Mouse (Mus musculus) right cerebral cortex, adult 2 months (tissue): ENCODE measurements around the gene Bmper.

Source experiments
- DNase-seq, 2 experiments: peaks; one replicate each; pipeline ENCODE4 v3.0.0; 2021 to 2022; ENCODE audit warnings: low spot score in 2 of 2

Gene Bmper

DNA sequence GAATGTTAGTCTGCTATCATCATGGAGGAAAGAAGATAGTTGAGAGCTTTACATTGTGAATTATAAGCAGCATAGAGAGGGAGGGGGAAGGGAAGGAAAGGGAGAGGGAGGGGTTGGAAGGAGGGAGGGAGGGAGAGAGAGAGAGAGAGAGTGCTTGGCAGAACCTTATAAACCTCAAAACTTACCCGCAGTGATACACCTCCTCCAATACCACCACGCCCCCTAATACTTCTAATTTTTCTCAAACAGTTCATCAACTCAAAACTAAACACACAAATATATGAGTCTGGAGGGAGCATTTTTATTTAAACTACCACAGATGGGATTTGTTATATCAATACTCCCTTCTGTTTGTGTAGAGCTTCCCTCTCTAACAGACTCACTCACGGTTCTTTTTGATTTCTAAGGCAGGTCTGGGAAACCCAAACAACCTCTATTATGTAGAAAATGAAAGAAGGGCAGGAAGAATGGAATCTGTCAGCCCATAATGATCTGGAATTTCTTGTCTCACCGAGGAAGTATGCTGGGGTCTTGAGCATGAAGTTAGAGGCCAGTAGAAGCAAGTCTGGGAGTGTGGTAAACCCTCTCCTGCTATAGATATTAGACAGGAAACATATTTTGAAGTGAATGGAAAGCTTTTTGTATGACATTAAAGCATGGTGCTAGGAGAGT is 152.0 kb downstream of the Bmper start:
- no peak for DNase-seq

- DNase-seq = no peak
Measured at GRCm38 (mm10) chr9:23377831-23378730, 155.2 kb downstream of the Bmper start.

- no peak for DNase-seq
Measured at GRCm38 (mm10) chr9:23378731-23379170, 155.9 kb downstream of the Bmper start.

DNA sequence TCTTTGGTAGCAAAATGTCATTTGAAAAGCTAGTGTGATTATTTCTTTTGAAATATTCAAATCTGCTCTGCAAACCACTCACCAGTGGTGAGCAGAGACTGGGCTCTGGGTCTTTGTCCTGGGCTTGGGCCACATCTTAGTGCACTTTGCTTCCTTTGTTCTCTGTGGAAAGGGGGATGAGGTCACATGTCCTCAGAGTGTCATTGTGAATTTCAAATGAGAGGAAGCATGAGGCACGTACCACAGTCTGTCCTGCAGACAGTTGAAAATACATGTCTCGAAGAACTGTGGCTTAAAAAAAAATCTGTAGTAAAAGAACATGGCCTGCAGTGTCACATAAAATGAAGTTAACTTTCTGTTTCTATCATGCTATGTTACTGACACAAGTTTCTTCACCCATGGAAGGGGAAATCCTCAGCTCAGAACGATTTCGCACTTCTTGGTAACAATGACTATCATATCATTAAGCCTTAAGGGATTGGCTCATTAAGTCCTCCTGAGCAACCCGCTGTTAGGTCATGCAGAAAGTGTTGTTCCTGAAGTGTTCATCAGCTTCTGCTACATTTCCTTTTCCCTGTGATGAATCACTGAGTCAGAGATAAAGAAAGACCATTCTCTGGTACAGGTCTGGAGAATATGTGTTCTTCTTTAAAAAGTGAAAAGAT is 157.4 kb downstream of the Bmper start:
- DNase-seq = no peak

GRCm38 (mm10) chr9:23383291-23383690 is 160.4 kb downstream of the Bmper start:
- DNase-seq = no peak

DNA sequence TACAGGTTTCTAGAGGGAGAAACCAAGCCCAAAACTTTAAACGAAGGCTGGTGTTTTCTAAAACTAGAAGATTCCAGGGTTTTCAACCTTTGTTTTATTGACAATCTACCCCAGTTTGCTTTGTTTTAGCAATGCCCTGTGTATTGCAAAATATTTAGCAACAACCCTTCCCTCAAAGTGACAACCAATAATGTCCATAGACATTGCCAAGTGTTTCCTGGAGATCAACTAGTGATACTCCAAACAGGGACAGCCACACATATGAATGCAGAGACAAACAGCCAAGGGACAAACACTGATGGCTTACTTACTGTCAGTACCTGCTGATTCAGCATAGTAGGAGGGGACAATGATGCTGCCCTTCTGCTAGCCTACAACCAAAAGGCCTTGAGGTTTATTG is 161.0 kb downstream of the Bmper start:
- DNase-seq = no peak

DNA sequence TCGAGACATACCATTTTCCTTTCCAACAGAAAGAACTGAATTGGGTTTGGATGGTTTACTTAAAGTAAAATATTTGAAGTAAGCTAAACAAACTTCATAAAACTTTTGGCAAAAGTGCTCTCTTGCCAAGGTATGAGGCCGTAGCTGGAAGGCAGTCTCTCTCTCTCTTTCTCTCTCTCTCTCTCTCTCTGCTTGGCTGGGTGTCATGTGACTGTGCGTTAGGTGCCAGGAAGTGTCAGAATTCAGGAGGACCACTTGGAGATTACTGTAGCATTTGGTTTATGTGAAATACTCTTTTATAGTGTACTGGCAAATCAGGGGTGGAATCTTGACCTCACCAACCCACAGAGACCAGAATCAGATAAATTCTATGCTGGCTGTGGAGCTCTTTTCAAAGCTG is 162.0 kb downstream of the Bmper start:
- no peak for DNase-seq

- DNase-seq = no peak
Measured at GRCm38 (mm10) chr9:23386201-23386600, 163.3 kb downstream of the Bmper start.

GRCm38 (mm10) chr9:23390118-23390517 is 167.2 kb downstream of the Bmper start:
- DNase-seq = no peak

GRCm38 (mm10) chr9:23394652-23395317 is 171.9 kb downstream of the Bmper start:
- DNase-seq = no peak

DNA sequence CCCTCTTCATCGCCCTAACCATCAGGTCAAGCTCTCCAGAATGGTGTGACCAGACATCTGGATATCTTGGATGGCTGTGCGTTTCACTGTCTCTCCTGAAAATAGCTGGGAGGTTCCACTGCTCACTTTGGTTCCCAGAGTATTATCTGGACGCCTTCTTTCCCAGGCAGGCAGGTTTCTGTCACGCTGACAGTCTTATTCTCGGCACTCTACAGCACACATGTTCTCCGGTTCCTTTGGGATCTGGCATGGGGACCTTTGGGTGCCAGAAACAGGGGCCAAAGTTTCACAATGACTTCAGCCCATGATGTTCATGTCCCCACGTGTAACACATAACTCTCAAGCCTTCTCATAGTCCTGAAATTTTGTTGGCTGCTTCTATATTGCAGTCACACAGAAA is 173.3 kb downstream of the Bmper start:
- no peak for DNase-seq

DNA sequence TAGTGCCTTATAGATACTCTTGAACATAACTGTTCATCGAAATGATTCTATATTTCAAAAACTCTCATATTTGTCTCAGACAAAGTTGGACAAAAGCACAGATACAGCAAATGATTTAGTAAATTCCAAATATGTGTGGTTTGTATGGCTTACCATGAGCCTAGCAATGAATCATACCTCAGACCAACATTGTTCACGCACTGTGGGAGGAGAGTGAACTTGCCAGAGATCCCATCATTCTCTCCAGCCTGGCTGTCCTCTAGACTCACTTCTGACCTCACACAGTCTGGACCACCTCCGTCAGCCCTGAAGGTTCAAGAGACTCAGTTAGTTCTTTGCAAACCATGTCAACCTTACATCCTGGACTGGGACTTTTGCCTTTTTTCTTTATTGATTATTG is 175.0 kb downstream of the Bmper start:
- DNase-seq = no peak

DNA sequence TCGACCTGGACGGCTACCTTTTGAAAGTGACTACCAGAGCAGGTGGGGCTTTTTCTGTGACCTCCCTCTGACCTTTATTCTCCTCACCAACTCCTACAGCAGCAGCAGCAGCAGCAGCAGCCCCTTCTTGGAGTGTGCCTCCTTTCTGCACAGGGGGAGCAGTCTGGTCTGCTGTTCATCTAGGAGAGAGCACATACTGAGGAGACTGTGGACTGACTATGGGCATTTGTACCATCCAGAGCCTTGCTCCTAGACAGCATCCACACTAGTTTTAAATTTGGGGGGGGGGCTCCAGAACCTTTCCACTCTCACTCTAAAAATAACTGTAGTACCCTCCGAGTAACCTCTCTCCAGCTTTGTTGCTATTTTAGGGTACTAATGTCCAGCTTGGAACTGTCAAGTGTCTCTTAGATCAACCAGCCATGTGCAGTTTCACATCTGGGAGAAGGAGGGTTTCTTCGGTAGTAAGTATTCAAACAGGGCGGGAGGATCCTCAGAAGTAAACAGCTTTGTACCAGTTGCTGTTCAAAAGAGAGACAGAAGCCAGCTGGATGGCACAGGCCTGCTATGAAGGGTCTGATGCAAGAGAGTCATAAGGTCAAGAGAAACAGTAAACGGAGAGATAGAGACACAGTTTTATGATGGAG is 176.9 kb downstream of the Bmper start:
- no peak for DNase-seq

- DNase-seq = no peak
Measured at GRCm38 (mm10) chr9:23407416-23407815, 184.5 kb downstream of the Bmper start.

GRCm38 (mm10) chr9:23407935-23408781 is 185.3 kb downstream of the Bmper start:
- no peak for DNase-seq

- DNase-seq = no peak
Measured at GRCm38 (mm10) chr9:23410567-23410966, 187.7 kb downstream of the Bmper start.

- DNase-seq = no peak
Measured at GRCm38 (mm10) chr9:23412956-23413355, 190.1 kb downstream of the Bmper start.

GRCm38 (mm10) chr9:23419107-23419506 is 196.2 kb downstream of the Bmper start:
- no peak for DNase-seq

DNA sequence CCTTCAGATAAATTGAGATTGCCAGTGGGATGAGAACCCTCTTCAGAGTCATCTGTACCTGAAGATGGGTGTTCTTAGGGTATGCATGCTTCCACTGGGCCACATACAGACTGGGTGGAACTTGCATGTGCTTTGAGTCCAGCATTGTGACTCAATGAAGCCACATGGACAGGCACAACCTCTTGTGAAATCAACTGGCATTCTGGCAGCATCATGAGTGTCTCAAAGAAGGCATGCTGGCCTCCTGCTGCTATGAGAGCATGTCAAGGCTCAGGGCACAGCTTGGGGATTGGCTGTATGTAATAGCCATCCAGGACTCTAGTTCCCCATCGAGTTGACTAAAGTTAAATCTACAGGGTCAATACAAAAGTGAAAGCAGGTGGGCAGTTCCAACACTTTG is 200.9 kb downstream of the Bmper start:
- DNase-seq = no peak

GRCm38 (mm10) chr9:23432631-23433030 is 209.8 kb downstream of the Bmper start:
- DNase-seq = no peak

- no peak for DNase-seq
Measured at GRCm38 (mm10) chr9:23433238-23433637, 210.4 kb downstream of the Bmper start.
